Mouse (Mus musculus) liver, embryonic 14.5 days (tissue): ENCODE data around the gene Gm6401. TPM values are rescaled to one million over a fixed set of nuclear protein-coding genes. Genes with fewer than 3 reads are reported as not detected.
"Not testable (repeated sequence)": the region's sequence is repeated elsewhere in the genome, so short reads cannot be mapped to it uniquely, and the experiment has no call there.

Experiments
- ATAC-seq: fragments of 200-750 bp; cut with Nextera tagmentation; 2 replicates; pipeline ENCODE4 v1.8.0; 2017; ENCODE audit warnings: moderate number of reproducible peaks, mild to moderate bottlenecking, moderate library complexity; ENCODE audit not compliant: insufficient read depth
- DNase-seq, 3 experiments: peaks; one replicate each; pipeline ENCODE4 v3.0.0-alpha.2; 2012 to 2013; ENCODE audit warnings: low read depth in 3 of 3, low spot score in 3 of 3
- H3K27ac ChIP-seq: fragments of 300-500 bp; sonication (generic); 2 replicates; pipeline ENCODE4 v1.5.1; 2014; ENCODE audit warnings: moderate library complexity, mild to moderate bottlenecking, control low read depth, inconsistent platforms
- H3K27me3 ChIP-seq: fragments of 300-500 bp; sonication (generic); 2 replicates; pipeline ENCODE4 v1.6.1; 2014; ENCODE audit warnings: mild to moderate bottlenecking, low read length, moderate library complexity; ENCODE audit not compliant: control insufficient read depth, insufficient read depth
- H3K36me3 ChIP-seq: fragments of 300-500 bp; sonication (generic); replicated peaks from 2 replicates; pipeline ENCODE4 v1.6.1; 2014; ENCODE audit warnings: low read depth; ENCODE audit not compliant: control insufficient read depth, insufficient read depth
- H3K4me1 ChIP-seq, 2 experiments: fragments of 200-500 bp in 1 of 2; fragments of 300-500 bp in 1 of 2; sonication (generic) in 1 of 2; replicated peaks; 2 replicates each; pipeline ENCODE4 v1.6.1; 2012 to 2014; ENCODE audit warnings: antibody characterized with exemption in 1 of 2, inconsistent platforms in 1 of 2, low read length in 1 of 2; ENCODE audit not compliant: control insufficient read depth in 2 of 2, insufficient read depth in 2 of 2
- H3K4me2 ChIP-seq: fragments of 300-500 bp; sonication (generic); 2 replicates; pipeline ENCODE4 v1.6.1; 2014; ENCODE audit warnings: low read depth, mild to moderate bottlenecking, control low read depth, moderate library complexity
- H3K4me3 ChIP-seq, 2 experiments: fragments of 200-500 bp in 1 of 2; fragments of 300-500 bp in 1 of 2; sonication (generic) in 1 of 2; 2 replicates each; pipeline ENCODE4 v1.5.1; 2012 to 2014; ENCODE audit warnings: low read depth in 2 of 2, low read length in 2 of 2, mild to moderate bottlenecking in 2 of 2, control low read depth in 1 of 2, inconsistent platforms in 1 of 2, moderate library complexity in 1 of 2; ENCODE audit not compliant: insufficient read depth in 1 of 2
- H3K9ac ChIP-seq: fragments of 300-500 bp; sonication (generic); replicated peaks from 2 replicates; pipeline ENCODE4 v1.6.1; 2014; ENCODE audit warnings: mild to moderate bottlenecking, control low read depth, moderate library complexity
- H3K9me3 ChIP-seq: fragments of 300-500 bp; sonication (generic); 2 replicates; pipeline ENCODE4 v1.6.1; 2016; ENCODE audit warnings: low read length, mixed read lengths; ENCODE audit not compliant: control insufficient read depth
- WGBS: fragments of 180-500 bp; shearing (Covaris S2); extraction: QIAGEN DNeasy Blood & Tissue Kit; methylation state at CpG from one replicate; pipeline ENCODE4 v1.1.7; 2014; ENCODE audit not compliant: insufficient replicate concordance; 5-methylcytosine and 5-hydroxymethylcytosine counted together
- polyA plus RNA-seq, 2 experiments: library from polyadenylated mRNA; depleted of rRNA in 1 of 2; stranded (reverse) in 1 of 2; unstranded in 1 of 2; fragments of >200 nt; fragmentation: Nextera tagmentation in 1 of 2; extraction: Ambion mirVana in 1 of 2; gene quantifications; 2 replicates each; pipeline versions ENCODE4 v1.2.1 to v1.2.3; 2012 to 2014

The Gm6401 gene
- polyA plus RNA-seq (2012; rRNA removed): not detected in 2 replicates
- not detected in 2 replicates for polyA plus RNA-seq (2014; fragmentation: Nextera tagmentation; extraction: Ambion mirVana)

DNA sequence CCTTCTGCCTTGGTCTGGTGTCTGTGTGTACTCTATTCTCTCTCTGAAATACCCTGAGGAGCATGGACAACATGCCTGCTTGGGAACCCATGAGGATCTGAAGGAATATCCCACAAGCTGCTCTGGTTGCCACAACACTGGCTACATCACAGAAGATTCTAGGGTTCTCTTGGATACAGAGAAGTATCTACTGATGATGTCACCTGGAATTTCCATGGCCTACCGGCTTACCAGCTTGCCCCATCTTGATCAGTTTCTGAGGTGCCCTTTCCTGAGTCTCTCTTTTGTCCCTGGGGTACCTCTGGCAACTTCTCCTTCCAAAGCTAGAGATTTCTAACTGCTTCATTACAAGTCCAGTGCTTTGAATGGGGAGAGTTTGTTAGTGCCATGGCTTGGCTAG is at the start of gene Gm6401:
TSS of gene Gm6401 (minus strand) at position 101 of the 400 bp plus-strand sequence.
- not testable (repeated sequence) for ATAC-seq, H3K9me3 ChIP-seq, H3K4me2 ChIP-seq, DNase-seq, H3K9ac ChIP-seq, H3K4me1 ChIP-seq, H3K36me3 ChIP-seq, H3K4me3 ChIP-seq, H3K27ac ChIP-seq, H3K27me3 ChIP-seq
- 50% methylated on average over 1 of the region's 1 CpGs for WGBS

DNA sequence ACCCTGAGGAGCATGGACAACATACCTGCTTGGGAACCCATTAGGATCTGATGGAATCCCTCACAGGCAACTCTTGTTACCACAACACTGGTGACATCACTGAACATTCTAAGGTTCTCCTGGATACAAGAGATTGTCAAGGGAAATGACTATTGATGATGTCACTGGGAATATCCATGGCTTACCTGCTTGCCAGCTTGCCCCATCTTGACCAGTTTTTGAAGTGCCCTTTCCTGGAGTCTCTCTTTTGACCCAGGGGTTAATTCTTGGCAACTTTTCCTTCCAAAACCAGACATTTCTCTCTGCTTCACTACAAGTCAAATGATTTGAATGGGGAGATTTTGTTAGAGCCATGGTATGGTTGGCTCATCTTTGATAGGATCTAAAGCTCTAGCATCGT is 15.5 kb upstream of the Gm6401 start, which contains the start of gene Gm3543:
TSS of gene Gm3543 (minus strand) at position 101 of the 400 bp plus-strand sequence.
- no CpG with 5 or more reads among the region's 1 CpGs for WGBS
- DNase-seq, H3K4me2 ChIP-seq, ATAC-seq, H3K4me3 ChIP-seq, H3K27me3 ChIP-seq, H3K4me1 ChIP-seq, H3K9ac ChIP-seq, H3K9me3 ChIP-seq, H3K27ac ChIP-seq, H3K36me3 ChIP-seq: not testable (repeated sequence)

DNA sequence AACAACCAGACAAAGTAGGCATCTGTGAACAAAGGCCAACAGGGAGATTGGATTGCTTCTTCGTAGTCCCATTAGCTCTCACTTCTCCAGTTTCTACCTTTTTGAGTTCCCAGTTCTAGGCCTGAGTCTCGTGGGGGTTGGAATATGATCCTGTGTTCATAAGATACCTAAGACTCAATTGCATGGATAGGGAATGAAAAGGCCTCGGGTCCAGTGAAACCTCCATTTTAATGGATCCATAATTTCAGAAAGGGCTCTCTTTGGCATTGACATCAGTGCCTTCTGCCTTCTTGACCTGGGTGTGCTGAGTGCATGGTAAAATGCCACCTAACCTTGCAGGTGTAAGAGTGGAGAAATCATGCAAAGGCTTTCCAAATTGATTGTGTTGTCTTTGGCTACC is 869 bp upstream of the Gm6401 start:
- H3K27me3 ChIP-seq, DNase-seq, H3K9ac ChIP-seq, H3K4me3 ChIP-seq, H3K27ac ChIP-seq, H3K4me2 ChIP-seq, H3K4me1 ChIP-seq, H3K36me3 ChIP-seq, ATAC-seq, H3K9me3 ChIP-seq: not testable (repeated sequence)
- 37% methylated on average over 3 of the region's 3 CpGs for WGBS

DNA sequence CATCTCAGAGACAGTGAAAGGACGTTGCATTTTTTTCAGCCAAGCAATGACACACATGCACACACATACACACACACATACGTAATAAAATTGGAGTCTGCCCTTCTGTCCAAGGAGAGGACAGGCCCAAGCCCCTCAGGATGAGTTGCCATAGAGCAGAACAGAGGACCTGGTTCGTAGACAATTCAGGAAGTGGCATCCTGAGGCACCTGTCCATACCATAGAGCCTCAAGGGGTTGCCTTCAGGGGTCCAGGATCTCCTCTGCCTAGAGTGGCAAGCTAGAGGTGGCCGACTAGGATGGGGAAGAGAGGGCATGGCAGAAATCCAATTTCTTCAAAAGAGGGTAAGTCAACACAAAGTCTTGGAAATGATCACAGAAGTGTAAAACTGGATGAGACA is 3.6 kb downstream of the Gm6401 start:
- H3K4me3 ChIP-seq, ATAC-seq, H3K4me2 ChIP-seq, H3K9me3 ChIP-seq, H3K36me3 ChIP-seq, DNase-seq, H3K27me3 ChIP-seq, H3K9ac ChIP-seq, H3K27ac ChIP-seq, H3K4me1 ChIP-seq: not testable (repeated sequence)
- 39% methylated on average over 4 of the region's 4 CpGs for WGBS

DNA sequence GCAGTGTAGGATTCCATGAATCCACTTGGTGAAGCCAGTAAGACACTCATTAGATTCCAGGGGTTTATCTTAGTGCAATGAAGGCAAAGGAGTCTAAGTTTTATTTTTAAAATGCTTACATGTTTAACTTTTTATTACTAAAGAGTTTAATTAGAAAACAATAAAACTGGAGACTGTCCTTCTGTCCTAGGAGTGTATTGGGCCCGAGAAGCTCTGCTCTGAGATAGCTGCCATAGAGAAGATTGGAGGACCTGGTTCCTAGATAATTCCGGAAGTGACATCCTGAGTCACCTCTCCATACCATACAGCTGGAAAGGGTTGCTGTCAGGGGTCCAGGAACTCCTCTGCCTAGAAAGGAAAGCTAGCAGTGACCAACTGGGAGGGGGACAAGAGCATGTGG is 24.0 kb downstream of the Gm6401 start, which contains the start of gene 1700024B05Rik:
TSS of gene 1700024B05Rik (plus strand) at position 301 of the 400 bp plus-strand sequence.
- not testable (repeated sequence) for ATAC-seq, H3K27ac ChIP-seq, H3K4me3 ChIP-seq, DNase-seq, H3K4me1 ChIP-seq, H3K4me2 ChIP-seq, H3K27me3 ChIP-seq, H3K9me3 ChIP-seq, H3K36me3 ChIP-seq, H3K9ac ChIP-seq
- WGBS: 46% methylated on average over 1 of the region's 2 CpGs

DNA sequence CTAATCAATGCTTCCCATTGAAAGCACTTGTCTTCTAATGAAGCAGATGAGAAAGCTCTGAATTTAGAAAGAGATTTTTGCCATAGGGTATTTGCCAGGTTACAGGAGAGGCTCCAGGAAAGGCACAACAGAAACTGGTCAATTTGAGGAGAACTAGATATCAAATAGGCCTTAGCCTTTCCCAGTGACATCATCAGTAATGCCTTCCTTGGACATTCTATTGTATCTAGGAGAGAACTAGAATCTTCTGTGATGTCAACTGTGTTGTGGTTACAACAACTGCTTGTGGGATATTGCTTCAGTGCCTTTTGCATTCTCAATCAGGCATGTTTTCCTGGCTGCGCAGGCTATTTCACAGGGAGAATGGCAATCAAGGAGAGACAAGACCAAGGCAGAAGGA is 43.1 kb downstream of the Gm6401 start, which contains the start of gene 1700049E17Rik1:
TSS of gene 1700049E17Rik1 (plus strand) at position 301 of the 400 bp plus-strand sequence.
- H3K4me1 ChIP-seq, ATAC-seq, H3K27me3 ChIP-seq, H3K9ac ChIP-seq, H3K9me3 ChIP-seq, H3K36me3 ChIP-seq, H3K4me2 ChIP-seq, H3K4me3 ChIP-seq, DNase-seq, H3K27ac ChIP-seq: not testable (repeated sequence)
- WGBS: no CpG with 5 or more reads among the region's 1 CpGs

Other genes starting within 250 kb of the Gm6401 start
- gene Gm7929, start 217.3 kb downstream of the Gm6401 start, polyA plus RNA-seq (2012; rRNA removed): not detected in 2 replicates
- gene Gm7929, start 217.3 kb downstream of the Gm6401 start, polyA plus RNA-seq (2014; fragmentation: Nextera tagmentation; extraction: Ambion mirVana): not detected in 2 replicates
- not detected in 2 replicates for gene Gm47189, start 195.5 kb downstream of the Gm6401 start, polyA plus RNA-seq (2012; rRNA removed)
- gene Gm47189, start 195.5 kb downstream of the Gm6401 start, polyA plus RNA-seq (2014; fragmentation: Nextera tagmentation; extraction: Ambion mirVana): not detected in 2 replicates
- gene Gm7980, start 60.6 kb downstream of the Gm6401 start, polyA plus RNA-seq (2012; rRNA removed): not detected in 2 replicates
- gene Gm7980, start 60.6 kb downstream of the Gm6401 start, polyA plus RNA-seq (2014; fragmentation: Nextera tagmentation; extraction: Ambion mirVana): not detected in 2 replicates
- not detected in 2 replicates for gene 1700049E17Rik1, start 43.0 kb downstream of the Gm6401 start, polyA plus RNA-seq (2012; rRNA removed)
- not detected in 2 replicates for gene 1700049E17Rik1, start 43.0 kb downstream of the Gm6401 start, polyA plus RNA-seq (2014; fragmentation: Nextera tagmentation; extraction: Ambion mirVana)
- not detected in 2 replicates for gene 1700024B05Rik, start 23.9 kb downstream of the Gm6401 start, polyA plus RNA-seq (2012; rRNA removed)
- not detected in 2 replicates for gene 1700024B05Rik, start 23.9 kb downstream of the Gm6401 start, polyA plus RNA-seq (2014; fragmentation: Nextera tagmentation; extraction: Ambion mirVana)
- gene Gm3543, start 15.4 kb upstream of the Gm6401 start, polyA plus RNA-seq (2012; rRNA removed): not detected in 2 replicates
- not detected in 2 replicates for gene Gm3543, start 15.4 kb upstream of the Gm6401 start, polyA plus RNA-seq (2014; fragmentation: Nextera tagmentation; extraction: Ambion mirVana)
- gene Gm7951, start 149.4 kb upstream of the Gm6401 start, polyA plus RNA-seq (2012; rRNA removed): not detected in 2 replicates
- gene Gm7951, start 149.4 kb upstream of the Gm6401 start, polyA plus RNA-seq (2014; fragmentation: Nextera tagmentation; extraction: Ambion mirVana): not detected in 2 replicates
- gene Gm17027, start 194.7 kb upstream of the Gm6401 start, polyA plus RNA-seq (2012; rRNA removed): not detected in 2 replicates
- not detected in 2 replicates for gene Gm17027, start 194.7 kb upstream of the Gm6401 start, polyA plus RNA-seq (2014; fragmentation: Nextera tagmentation; extraction: Ambion mirVana)
- not detected in 2 replicates for gene Gm3573, start 222.9 kb upstream of the Gm6401 start, polyA plus RNA-seq (2012; rRNA removed)
- gene Gm3573, start 222.9 kb upstream of the Gm6401 start, polyA plus RNA-seq (2014; fragmentation: Nextera tagmentation; extraction: Ambion mirVana): not detected in 2 replicates